Comparison of ENCODE assay signal across 8 mouse cellular contexts in genomic region chr8:121104049-121104818, GRCm38 (mm10). TPM values are rescaled to one million over a fixed set of nuclear protein-coding genes. Genes with fewer than 3 reads are reported as not detected.
A peak's percentile ranks its signal among the peaks of the same experiment; 100 is the strongest.
DNase-seq lines count a peak whose midpoint lies in the region; ATAC-seq lines count a peak whose summit lies in the region.

No protein-coding gene starts in this region.

- peak; percentile 86 for DNase-seq in forebrain, embryonic 10.5 days (ENCODE audit: extremely low spot score, low spot score)
- DNase-seq in c-Kit-positive CD71-positive TER-119-negative erythroid progenitor cells, embryonic 14.5 days (ENCODE audit: low read depth), result peak; percentile 65
- DNase-seq in forebrain, embryonic 14.5 days (ENCODE audit: low spot score), result peak; percentile 84
- peak; percentile 84 to 90 for DNase-seq in heart, postnatal 10 days
- peak; percentile 58 for DNase-seq in layer of hippocampus, adult 9-10 months (ENCODE audit: low spot score)
- DNase-seq in spleen, adult 18-20 months, result peak; percentile 41 to 75

- no peak overlapping the region for H3K27ac ChIP-seq in forebrain, embryonic 10.5 days
- H3K27ac ChIP-seq in forebrain, embryonic 15.5 days (replicated peaks), result no peak overlapping the region
- no peak overlapping the region for H3K27ac ChIP-seq in forebrain, embryonic 14.5 days (ENCODE audit: low read depth, low read length)

- intact Hi-C loops in heart, postnatal 10 days (cut with DNase I), result no loop called here

- peaks cover 73% of the 10 kb centered on the region for H3K36me3 ChIP-seq in forebrain, embryonic 10.5 days (replicated peaks)
- peaks cover 42% of the 10 kb centered on the region for H3K36me3 ChIP-seq in forebrain, embryonic 15.5 days
- peaks cover 51% of the 10 kb centered on the region for H3K36me3 ChIP-seq in forebrain, embryonic 14.5 days (ENCODE audit: control insufficient read depth, insufficient read depth, low read length)

- H3K4me3 ChIP-seq in forebrain, embryonic 10.5 days, result no peak overlapping the region
- no peak overlapping the region for H3K4me3 ChIP-seq in forebrain, embryonic 15.5 days
- no peak overlapping the region for H3K4me3 ChIP-seq in forebrain, embryonic 14.5 days (ENCODE audit: low read depth, low read length)

- H3K27me3 ChIP-seq in forebrain, embryonic 10.5 days (ENCODE audit: poor library complexity, severe bottlenecking), result peaks cover under 1% of the 10 kb centered on the region
- H3K27me3 ChIP-seq in forebrain, embryonic 15.5 days, result no peaks in the 10 kb centered on the region
- H3K27me3 ChIP-seq in forebrain, embryonic 14.5 days (replicated peaks; ENCODE audit: control insufficient read depth, insufficient read depth, low read length), result no peaks in the 10 kb centered on the region

- no peaks in the 10 kb centered on the region for H3K9me3 ChIP-seq in forebrain, embryonic 10.5 days
- no peaks in the 10 kb centered on the region for H3K9me3 ChIP-seq in forebrain, embryonic 15.5 days
- H3K9me3 ChIP-seq in forebrain, embryonic 14.5 days (replicated peaks; ENCODE audit: control insufficient read depth, low read length), result no peaks in the 10 kb centered on the region

- no peak overlapping the region for H3K9ac ChIP-seq in forebrain, embryonic 15.5 days (replicated peaks)
- H3K9ac ChIP-seq in forebrain, embryonic 14.5 days (ENCODE audit: low read length), result no peak overlapping the region

- no peak overlapping the region for H3K4me2 ChIP-seq in forebrain, embryonic 15.5 days (replicated peaks)
- H3K4me2 ChIP-seq in forebrain, embryonic 14.5 days (ENCODE audit: low read length), result no peak overlapping the region

- ATAC-seq in forebrain, embryonic 15.5 days (replicated peaks), result no peak
- ATAC-seq in forebrain, embryonic 14.5 days, result no peak
- peak; percentile 53 for ATAC-seq in megakaryocyte, adult 5-6 weeks (ENCODE audit: poor library complexity, severe bottlenecking)

- WGBS in forebrain, embryonic 10.5 days, result 55% methylated on average over 17 of the region's 17 CpGs
- WGBS in forebrain, embryonic 15.5 days, result 49% methylated on average over 17 of the region's 17 CpGs
- 51% methylated on average over 17 of the region's 17 CpGs for WGBS in forebrain, embryonic 14.5 days

- H3K4me1 ChIP-seq in forebrain, embryonic 10.5 days, result peaks cover 28% of the 10 kb centered on the region
- H3K4me1 ChIP-seq in forebrain, embryonic 15.5 days, result peaks cover 17% of the 10 kb centered on the region
- H3K4me1 ChIP-seq in forebrain, embryonic 14.5 days (ENCODE audit: control insufficient read depth, insufficient read depth, low read length), result peaks cover 6% of the 10 kb centered on the region; the same call in 1 of the 2 replicates

RNA-seq across cellular contexts. Expression of gene Mthfsd, which starts 4.0 kb away (rescaled TPM):
- 69.1 and 69.5 TPM in 2 replicates for polyA plus RNA-seq in forebrain, embryonic 10.5 days (2016; fragmentation: Nextera tagmentation; extraction: Ambion mirVana)
- 49.8 and 55.4 TPM in 2 replicates for polyA plus RNA-seq in forebrain, embryonic 15.5 days (2015; fragmentation: Nextera tagmentation; extraction: Ambion mirVana)
- 47.4 and 47.6 TPM in 2 replicates for polyA plus RNA-seq in forebrain, embryonic 14.5 days (2014; fragmentation: Nextera tagmentation; extraction: Ambion mirVana)
- total RNA-seq in heart, postnatal 10 days (2021), result 10 to 100 TPM; 13.2 to 15.5 TPM
- total RNA-seq in megakaryocyte, adult 5-6 weeks (2015), result 11.0 and 12.6 TPM in 2 replicates
- total RNA-seq in megakaryocyte, adult 5-6 weeks (2017), result 7.1 and 13.1 TPM in 2 replicates

RNA-seq across cellular contexts. Expression of gene Foxc2, which starts 11.7 kb away (rescaled TPM):
- polyA plus RNA-seq in forebrain, embryonic 10.5 days (2016; fragmentation: Nextera tagmentation; extraction: Ambion mirVana), result 4.6 and 6.1 TPM in 2 replicates
- 1.6 and 2.0 TPM in 2 replicates for polyA plus RNA-seq in forebrain, embryonic 15.5 days (2015; fragmentation: Nextera tagmentation; extraction: Ambion mirVana)
- polyA plus RNA-seq in forebrain, embryonic 14.5 days (2014; fragmentation: Nextera tagmentation; extraction: Ambion mirVana), result 1.1 and 2.1 TPM in 2 replicates
- 1 to 10 TPM; 4.0 TPM for total RNA-seq in heart, postnatal 10 days (2021)
- total RNA-seq in megakaryocyte, adult 5-6 weeks (2015), result not detected in 2 replicates
- total RNA-seq in megakaryocyte, adult 5-6 weeks (2017), result not detected in 2 replicates

RNA-seq across cellular contexts. Expression of gene Foxf1, which starts 20.0 kb away (rescaled TPM):
- polyA plus RNA-seq in forebrain, embryonic 10.5 days (2016; fragmentation: Nextera tagmentation; extraction: Ambion mirVana), result 2.5 and 2.9 TPM in 2 replicates
- polyA plus RNA-seq in forebrain, embryonic 15.5 days (2015; fragmentation: Nextera tagmentation; extraction: Ambion mirVana), result 0.54 and 0.87 TPM in 2 replicates
- 0.52 and 0.69 TPM in 2 replicates for polyA plus RNA-seq in forebrain, embryonic 14.5 days (2014; fragmentation: Nextera tagmentation; extraction: Ambion mirVana)
- total RNA-seq in heart, postnatal 10 days (2021), result under 1 TPM; 0.37 to 0.38 TPM
- total RNA-seq in megakaryocyte, adult 5-6 weeks (2015), result not detected in 2 replicates
- total RNA-seq in megakaryocyte, adult 5-6 weeks (2017), result not detected in 2 replicates

RNA-seq across cellular contexts. Expression of gene Foxl1, which starts 23.5 kb away (rescaled TPM):
- 0.76 and 0.79 TPM in 2 replicates for polyA plus RNA-seq in forebrain, embryonic 10.5 days (2016; fragmentation: Nextera tagmentation; extraction: Ambion mirVana)
- 0.10 and 0.18 TPM in 2 replicates for polyA plus RNA-seq in forebrain, embryonic 15.5 days (2015; fragmentation: Nextera tagmentation; extraction: Ambion mirVana)
- polyA plus RNA-seq in forebrain, embryonic 14.5 days (2014; fragmentation: Nextera tagmentation; extraction: Ambion mirVana), result 0.13 TPM in 1 of 2 replicates, not detected in the other
- under 1 TPM; 0.27 to 0.43 TPM for total RNA-seq in heart, postnatal 10 days (2021)
- total RNA-seq in megakaryocyte, adult 5-6 weeks (2015), result not detected in 2 replicates
- not detected in 2 replicates for total RNA-seq in megakaryocyte, adult 5-6 weeks (2017)
